Mouse (Mus musculus) brain, embryonic 14.5 days (tissue): Measurements from ENCODE around the gene Tmem87a. TPM values are rescaled to one million over a fixed set of nuclear protein-coding genes. Genes with fewer than 3 reads are reported as not detected.
A peak's percentile ranks its signal among the peaks of the same experiment; 100 is the strongest.

Experiments
- DNase-seq: peaks from one replicate; pipeline ENCODE4 v3.0.0-alpha.2; 2011; ENCODE audit warnings: low read depth
- CTCF ChIP-seq: fragments of 200-500 bp; IDR thresholded peaks from 2 replicates; pipeline ENCODE4 v1.5.1; 2012; ENCODE audit warnings: inconsistent platforms, mild to moderate bottlenecking, moderate library complexity, borderline replicate concordance; ENCODE audit not compliant: insufficient read depth, insufficient read length; ENCODE audit errors: extremely low read depth
- POLR2A ChIP-seq: fragments of 200-500 bp; IDR thresholded peaks from 2 replicates; pipeline ENCODE4 v1.6.1; 2012; ENCODE audit warnings: mild to moderate bottlenecking, inconsistent platforms, borderline replicate concordance; ENCODE audit not compliant: poor library complexity, insufficient read depth, insufficient read length, severe bottlenecking; ENCODE audit errors: extremely low read depth
- polyA plus RNA-seq: library from polyadenylated mRNA; depleted of rRNA; stranded (reverse); fragments of >200 nt; gene quantifications from 2 replicates; pipeline ENCODE4 v1.2.3, GENCODE M21; 2012; rRNA removed

Tmem87a gene
- polyA plus RNA-seq = 17.0 and 21.1 TPM in 2 replicates

DNA sequence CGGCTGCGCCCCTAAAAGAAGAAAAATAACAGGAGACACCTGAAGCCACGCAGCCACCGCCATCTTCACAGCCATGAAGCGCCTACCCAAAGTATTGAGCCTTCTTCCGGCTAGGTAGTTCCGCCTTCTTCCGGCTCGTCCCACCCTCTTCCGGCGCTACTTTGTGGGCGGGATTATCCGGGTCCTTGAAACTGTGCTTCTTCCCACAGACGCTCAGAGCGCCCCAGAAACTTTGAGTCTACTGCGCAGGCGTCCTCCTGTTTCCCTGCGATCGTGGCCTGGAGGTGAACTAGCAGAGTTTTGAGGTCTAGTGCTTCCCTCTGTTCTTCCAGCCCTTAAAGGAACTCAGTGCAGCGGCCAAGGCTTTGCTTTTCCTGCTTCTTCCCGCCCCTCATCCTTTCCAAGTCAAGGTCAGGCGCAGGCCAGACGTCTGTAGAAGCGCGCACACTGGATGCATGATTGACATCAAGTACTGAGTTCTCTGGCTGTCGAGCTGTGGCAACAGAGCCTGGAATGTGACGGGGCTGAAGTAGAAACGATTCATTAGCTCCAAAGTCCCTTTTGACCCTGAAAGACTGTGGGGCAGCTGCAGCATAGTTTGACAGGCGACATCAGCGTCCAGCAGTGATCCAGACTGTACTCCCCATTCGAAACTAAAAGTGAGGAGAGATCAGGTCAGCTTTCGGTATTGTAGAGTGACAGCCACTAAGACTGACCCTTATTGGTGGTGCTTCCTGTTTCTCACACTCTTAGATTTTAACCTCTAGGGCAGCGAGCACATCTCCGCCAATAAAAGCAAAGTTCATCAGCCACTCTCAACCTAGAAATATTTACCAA is at the start of gene Tmem87a:
Tmem87a (minus strand) TSS at position 128 of the 837 bp plus-strand sequence.
- TF ChIP-seq CTCF (no peak), POLR2A (peak; percentile 60; the same call in 1 of the 2 replicates)
- DNase-seq = peak; percentile 99

DNA sequence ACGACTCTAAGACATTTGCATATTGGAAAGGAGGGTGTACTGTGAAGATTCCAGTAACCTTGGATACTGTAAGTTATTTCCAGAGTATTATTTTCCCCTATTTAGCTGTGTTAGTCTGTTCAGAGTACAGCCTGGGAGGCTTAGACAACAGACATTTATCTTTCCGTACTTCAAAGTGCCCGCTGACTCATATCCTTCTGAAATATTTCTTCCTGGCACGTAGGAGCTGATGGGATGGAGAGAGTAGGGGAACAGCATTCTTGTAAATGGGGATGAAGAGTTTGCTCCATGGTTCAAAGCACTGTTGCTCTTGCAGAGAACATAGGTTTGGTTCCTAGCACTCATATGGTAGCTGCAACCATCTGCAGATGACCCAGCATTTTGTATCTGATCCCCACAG is 48.7 kb upstream of the Tmem87a start:
- DNase-seq = no peak
- TF ChIP-seq CTCF (no peak), POLR2A (no peak)

DNA sequence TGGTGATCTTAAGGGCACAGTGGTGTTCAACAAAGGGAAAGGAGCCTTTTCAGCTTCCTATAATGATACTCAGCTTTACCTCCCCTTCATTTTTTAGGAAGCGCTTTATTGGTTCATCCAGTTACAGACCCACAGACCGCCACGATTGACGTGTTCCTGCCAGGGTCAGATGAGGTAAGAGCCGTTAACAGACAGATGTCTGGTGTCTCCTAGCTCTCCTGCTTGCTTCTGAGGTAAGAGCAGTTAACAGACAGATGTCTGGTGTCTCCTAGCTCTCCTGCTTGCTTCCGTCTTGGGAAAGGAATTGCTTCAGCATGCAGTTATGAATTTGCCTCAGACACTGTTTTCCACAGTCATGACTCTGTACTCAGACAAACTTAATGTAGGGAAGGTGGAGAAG is 46.8 kb upstream of the Tmem87a start:
- no peak for DNase-seq
- TF ChIP-seq POLR2A (no peak), CTCF (no peak)

DNA sequence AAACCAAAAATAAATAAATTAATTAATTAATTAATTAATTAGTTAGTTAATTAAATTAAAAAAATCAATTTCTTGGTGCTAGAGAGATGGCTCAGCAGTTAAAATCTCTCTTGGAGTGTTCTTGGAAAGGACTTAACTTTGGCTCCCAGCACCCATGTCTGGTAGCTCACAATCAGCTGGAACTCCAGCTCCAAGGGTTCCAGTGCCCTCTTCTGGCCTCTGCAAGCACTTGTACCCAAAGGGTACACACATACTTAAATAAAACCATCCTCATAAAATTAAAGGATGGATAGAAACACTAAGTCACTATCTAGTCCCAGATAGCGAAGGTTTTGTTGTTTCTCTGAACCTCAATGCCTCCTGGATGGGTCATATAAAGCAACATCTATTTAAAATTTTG is 43.4 kb upstream of the Tmem87a start:
- TF ChIP-seq CTCF = no peak
- TF ChIP-seq POLR2A = no peak
- peak; percentile 1 for DNase-seq

DNA sequence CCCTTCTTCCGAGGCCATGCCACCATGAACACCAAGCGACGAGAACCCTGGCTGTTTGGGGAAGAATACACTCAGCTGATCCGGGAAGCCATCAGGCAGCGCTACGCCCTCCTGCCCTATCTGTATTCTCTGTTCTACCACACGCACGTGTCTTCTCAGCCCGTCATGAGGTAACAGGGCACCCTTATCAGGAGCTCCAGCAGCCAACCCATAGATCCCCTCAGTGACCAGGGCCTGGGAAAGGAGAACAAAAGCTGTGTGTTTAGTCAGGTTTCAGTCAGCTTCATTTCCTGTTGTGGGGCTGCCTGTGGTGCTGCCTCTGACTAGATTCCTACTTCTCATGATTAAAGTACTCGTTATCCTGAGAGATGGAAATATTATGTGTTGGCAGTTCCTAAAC is 42.5 kb upstream of the Tmem87a start:
- TF ChIP-seq CTCF = no peak
- TF ChIP-seq POLR2A = no peak
- DNase-seq = no peak

DNA sequence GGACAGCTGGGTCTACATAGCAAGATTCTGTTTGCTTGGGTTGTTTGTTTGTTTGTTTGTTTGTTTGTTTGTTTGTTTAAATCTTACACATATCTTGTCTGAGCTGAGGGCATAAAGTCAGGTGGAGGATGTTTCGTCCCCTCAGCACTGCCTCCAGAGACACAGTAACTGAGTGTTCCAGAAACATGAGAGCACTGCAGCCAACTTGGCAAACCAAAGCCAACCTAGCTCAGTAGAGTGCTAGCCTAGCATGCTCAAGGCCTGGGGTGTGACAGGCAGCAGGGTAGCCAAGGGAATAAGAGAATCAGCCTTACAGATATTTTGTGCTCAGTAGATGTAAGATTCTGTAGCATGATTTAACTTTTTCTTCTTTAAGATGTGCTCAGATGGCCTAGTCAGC is 40.6 kb upstream of the Tmem87a start:
- no peak for DNase-seq
- no peak for TF ChIP-seq CTCF
- no peak for TF ChIP-seq POLR2A

DNA sequence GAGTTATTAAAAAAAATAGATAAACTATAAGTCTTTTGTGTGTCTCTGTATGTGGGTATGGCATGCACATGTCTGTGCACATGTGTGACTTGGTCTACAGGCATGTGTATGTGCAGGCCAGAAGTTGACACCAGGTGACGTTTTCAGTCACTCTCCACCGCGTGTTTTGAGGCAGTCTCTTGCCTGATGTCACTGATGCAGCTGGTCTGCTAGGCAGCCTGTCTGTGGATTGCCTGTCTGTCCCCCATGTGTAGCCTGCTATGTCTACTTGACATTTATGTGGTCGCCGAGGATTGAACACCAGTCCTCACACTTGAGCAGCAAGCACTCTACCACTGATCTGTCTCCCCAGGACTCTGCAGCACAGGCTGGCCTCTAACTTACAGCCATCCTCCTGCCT is 20.5 kb upstream of the Tmem87a start:
- DNase-seq = no peak
- TF ChIP-seq POLR2A (no peak), CTCF (no peak)

DNA sequence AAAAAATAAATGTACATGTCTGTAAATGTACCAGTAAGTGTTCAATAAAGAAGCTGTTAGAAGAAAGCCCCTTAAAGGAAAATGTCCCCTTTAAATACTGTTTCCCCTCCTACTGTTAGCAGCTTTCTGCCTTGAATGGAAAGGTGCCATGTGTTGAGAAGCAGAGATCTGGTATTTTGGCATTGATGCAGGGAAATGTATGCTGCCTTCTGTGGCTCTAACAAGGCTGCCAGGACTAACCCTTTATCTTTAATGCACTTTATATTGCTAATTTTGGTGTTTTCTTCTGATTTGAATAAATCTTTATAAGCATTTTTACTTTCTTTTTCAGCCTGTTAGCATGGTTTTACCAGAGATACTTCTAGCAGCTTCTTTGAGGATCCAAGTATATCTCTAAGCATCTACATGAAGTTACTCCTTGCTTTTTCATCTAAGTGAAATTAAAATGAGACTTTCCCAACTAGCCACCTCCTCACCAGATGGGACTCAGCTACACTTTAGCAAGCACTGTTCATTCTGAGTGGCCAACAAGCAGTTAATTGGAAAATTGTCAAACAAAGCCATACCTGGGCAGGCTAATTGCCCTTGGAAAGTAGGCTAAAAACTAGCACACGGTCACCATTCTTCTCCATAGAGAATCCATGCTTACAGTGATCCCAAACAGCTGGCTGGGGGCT is 11.0 kb upstream of the Tmem87a start:
- DNase-seq = peak; percentile 73
- no peak for TF ChIP-seq CTCF
- TF ChIP-seq POLR2A = no peak

DNA sequence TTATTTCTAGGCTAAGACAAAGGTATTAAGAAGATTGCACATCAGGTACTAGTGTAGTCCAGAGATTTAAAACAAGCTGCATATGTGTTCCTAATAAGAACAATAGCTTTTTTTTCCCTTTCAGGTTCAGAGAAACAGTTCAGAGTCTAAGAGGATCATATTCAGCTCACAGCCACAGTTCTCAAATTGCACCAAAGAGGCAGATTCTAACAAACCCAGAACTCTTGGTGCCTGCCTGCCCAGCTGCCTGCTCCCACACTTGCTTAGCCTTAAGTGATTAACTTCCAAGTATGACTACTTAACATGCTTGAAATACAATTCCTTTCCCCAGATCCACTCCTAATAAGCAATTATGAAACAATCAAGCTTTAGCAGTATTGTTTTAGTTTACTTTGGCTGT is 10.2 kb upstream of the Tmem87a start:
- TF ChIP-seq POLR2A = no peak
- TF ChIP-seq CTCF = no peak

DNA sequence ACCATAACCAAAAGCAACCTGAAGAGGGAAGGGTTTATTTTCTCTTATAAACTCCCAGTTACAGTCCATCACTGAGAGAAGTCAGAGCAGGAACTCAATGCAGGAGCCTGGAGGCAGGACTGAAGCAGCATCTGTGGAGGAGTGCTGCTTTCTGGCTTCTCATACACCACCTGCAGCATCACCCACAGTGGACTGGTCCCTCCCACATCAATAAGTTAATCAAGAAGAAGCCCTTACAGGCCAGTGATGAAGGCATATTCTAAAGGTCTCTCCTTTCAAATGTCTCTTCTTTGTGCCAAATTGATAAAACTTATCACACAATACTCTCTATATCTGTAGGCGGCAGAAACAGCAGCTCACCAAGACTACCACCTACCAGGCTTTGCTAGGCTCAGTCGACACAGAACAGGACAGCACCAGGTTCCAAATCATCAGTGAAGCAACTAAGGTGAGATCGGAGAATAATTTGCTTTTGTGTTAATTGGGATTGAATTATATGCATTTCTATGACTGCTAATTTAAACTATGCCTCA is 7.2 kb upstream of the Tmem87a start:
- TF ChIP-seq CTCF (no peak), POLR2A (no peak)
- no peak for DNase-seq

More for the DNA sequence above, 10.2 kb upstream of the Tmem87a start:
- peak; percentile 30 for DNase-seq
